Mouse (Mus musculus) kidney, postnatal 10 days (tissue): ENCODE results near the gene Fzd7.
"Not testable (repeated sequence)": the region's sequence is repeated elsewhere in the genome, so short reads cannot be mapped to it uniquely, and the experiment has no call there.

ENCODE experiments used
- DNase-seq: peaks from one replicate; pipeline ENCODE4 v3.0.0; 2021; ENCODE audit warnings: mixed read lengths

The Fzd7 gene

DNA sequence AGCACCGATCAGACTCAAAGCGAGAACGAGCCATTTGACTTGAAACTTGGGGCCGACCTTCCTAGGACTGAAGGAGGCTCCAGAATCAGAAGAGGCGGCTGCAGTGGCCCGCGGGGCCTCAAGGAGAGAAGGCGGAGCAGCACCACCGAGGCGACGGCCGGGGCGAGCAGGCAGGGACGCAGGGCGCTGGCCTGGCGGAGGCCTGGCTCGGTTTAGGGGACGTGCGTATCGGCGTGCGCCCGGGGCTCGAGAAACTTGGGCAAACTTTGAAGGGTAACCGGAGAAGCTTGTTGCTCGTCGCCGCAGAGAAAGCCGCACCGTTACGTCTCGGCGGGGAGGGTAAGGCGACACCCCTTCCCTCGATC, at the start of gene Fzd7:
Gene Fzd7 (plus strand): TSS at position 94 of the 365 bp plus-strand sequence.
- DNase-seq: peak; percentile 71

DNA sequence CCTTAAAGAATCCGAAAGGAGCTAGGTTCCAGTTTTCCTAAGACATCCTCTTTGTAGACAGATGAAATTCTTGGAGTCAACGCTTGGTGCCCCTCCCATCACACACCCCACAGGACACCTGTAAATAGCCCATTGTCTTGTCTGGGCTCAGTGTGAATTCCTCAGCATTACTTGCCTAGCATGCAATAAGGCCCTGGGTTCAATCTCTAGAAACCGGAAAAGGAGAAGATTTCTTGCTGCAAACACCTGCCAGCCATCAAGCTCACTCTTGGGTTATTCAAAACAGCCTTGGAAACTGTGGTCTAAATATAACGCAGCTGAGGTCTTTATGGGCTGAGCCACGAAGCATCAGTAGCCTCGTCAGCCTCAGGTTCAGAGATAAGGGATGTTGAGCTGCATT, 48.9 kb upstream of the Fzd7 start:
- DNase-seq: no peak

DNA sequence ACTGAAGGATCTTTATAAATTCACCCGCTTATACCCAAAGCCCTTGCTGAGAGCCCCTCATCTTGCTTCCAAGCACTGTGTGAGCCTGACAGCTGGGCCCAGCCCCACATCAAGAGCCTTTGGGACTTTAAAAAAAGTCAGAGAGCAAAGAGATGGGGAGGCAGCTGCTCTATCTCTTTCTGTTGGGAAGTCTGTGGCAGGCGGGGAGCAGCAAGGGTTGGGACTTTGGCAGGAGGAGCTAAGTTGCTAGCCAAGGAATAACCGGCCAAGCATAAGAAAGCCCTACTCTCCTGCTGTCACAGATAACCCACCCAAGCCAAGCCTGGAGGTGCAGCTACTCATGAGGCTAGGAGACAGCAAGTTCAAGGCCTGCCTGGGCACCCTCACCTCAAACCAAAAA, 48.2 kb upstream of the Fzd7 start:
- peak; percentile 75 for DNase-seq

DNA sequence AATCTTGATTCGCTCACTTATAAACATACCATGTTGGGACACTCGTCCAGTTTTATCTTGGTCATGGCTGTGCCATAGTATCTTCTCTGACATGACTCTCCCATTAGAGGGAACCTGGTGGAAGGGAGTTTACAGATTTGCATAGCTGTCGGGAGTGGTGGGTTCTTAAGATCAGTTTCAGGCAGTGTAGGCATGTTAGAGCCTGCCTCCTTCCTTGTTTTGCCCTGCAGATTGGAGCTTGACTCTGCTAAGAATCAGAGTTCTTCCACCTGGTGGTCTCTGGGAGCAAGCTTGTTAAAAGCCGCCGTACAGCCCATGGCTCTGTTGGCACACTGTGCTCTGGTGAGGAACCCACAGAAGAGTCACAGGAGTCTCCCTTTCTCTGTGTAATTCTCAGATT, 47.0 kb upstream of the Fzd7 start:
- DNase-seq: no peak

DNA sequence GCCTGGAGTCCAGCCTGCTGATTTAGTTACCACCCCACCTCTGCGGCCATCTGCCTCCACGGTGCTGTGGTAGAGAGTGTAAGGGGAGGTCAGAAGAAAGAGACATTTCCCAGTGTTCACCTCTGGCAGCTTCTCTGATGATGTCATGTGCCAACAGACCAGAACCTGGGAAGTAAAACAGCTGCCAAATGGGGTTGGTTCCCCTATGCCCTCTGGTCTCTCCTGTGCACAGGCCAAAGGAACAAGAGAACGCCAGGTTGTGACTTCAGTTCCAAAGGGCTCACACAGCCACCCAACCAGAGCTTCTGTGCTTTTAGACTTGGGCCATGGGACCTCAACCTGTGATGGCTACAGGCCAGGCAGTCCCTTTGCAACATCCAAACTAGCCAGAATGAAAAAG, 45.9 kb upstream of the Fzd7 start:
- peak; percentile 41 for DNase-seq

DNA sequence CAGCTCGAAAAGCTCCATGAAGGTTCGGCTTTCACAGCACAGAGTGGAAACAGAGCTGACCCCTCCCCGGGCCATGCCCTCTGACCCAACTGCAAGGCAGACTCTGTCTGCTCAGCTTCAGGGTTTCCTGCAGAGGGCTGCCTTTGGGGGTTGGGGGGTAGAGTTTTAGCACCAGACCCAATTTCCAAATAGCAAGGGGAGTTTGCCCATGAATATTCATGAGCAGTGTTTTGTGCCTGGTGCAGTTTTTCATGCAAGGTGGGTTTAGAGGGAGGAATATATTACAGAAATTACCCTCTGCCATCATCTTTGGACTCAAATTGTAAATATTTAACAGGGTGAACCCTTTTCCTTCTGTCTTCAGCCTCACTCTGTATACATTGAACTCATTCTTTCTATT, 44.3 kb upstream of the Fzd7 start:
- peak; percentile 55 for DNase-seq

DNA sequence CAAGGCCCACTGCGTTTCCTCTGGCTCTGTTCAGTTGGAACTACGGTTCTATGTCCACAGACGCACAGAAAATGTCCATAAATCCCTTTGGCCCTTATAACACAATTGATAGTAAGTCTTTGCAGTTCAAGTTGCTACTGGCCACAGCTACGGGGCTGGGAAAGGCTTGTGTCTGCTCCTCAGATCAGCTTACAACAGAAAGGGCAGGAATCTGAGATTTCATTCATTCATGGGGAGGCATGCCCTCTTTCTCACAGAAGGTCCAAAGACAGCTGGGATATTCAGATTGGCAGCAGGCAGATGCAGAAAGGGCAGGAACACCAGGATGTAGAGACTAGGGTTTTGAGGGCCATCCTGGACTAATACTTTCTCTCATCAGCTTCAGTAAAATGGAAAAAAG, 43.9 kb upstream of the Fzd7 start:
- DNase-seq: no peak

DNA sequence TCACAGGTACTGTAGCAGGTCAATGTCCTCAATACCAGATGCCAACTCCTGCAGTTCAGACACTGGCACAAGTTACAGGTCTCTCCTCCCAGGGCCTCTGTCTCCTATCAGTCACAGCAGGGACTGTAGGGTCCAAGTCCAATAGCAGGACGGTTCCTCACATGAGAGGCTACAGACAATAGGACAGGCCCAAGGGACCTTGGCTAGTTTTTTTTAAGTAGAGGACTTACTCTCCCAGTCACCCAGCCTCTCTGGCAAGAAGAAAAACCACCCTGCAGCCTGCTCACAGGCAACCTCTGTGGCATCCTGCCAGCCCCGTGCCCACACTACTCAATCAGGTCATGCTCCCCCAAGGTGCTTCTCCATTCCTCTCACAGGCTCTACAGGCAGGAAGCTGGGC, 43.0 kb upstream of the Fzd7 start:
- peak; percentile 73 for DNase-seq

DNA sequence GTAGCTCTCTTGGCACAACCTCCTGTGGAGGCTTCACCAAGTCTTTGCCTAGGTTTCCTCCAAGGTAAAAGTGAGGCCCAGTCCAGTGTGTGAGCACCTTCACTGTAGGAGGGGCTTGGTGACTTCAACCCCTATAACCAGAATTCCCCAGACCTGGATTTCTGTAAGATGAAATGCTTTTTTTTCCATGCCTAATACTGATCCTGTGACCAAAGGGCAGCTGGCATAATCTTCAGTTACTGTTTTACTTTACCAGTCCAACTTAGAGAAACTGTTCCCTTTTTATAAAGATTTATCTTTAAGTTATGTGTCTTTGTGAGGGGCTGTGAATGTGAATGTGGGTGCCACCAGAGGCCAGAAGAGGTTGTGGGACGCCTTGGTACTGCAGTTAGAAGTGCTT, 42.3 kb upstream of the Fzd7 start:
- DNase-seq: no peak

DNA sequence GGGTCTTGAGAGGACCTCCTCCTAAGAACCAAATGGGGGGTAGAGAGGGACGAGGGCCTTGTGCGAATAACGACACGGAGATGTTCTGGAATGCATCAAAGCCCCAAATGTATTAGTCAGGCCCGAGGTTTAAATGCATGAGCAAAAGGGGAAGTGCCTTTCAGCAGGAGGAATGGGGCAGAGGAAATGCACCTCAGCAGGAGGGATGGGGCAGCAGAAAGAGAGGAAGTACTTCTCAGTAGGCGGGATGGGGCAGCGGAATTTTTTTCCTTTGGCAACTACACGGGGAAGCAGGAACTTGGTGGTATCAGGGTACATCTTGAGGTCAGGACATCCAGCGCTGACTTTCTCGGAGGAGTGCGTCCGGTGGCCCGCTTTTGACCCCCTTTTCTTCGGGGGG, 39.5 kb upstream of the Fzd7 start:
- not testable (repeated sequence) for DNase-seq

DNA sequence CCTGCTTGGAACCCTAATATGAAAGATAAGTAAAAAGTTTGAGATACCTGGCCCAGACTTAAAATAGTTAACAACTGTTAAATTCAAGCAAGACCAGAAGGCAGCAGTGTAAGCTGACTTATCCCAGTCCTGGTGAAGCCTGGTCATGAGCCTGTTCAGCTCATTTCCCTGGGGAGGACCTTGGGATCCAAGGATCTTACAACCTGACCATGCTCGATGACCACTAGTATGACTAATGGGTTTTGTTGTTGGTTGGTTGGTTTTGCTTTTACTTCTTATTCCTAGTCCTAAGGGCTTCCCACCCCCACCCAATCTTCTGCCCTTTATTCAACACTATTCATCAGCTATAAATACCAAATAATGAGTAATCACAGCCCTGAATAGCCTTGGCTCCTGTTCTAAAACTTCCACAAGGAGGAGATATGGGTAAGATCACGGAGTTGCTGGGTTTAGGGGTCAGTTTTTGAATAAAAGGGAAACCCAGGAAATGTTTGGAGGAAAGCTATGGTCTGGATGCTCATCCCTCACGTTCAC, 38.0 kb upstream of the Fzd7 start:
- no peak for DNase-seq

DNA sequence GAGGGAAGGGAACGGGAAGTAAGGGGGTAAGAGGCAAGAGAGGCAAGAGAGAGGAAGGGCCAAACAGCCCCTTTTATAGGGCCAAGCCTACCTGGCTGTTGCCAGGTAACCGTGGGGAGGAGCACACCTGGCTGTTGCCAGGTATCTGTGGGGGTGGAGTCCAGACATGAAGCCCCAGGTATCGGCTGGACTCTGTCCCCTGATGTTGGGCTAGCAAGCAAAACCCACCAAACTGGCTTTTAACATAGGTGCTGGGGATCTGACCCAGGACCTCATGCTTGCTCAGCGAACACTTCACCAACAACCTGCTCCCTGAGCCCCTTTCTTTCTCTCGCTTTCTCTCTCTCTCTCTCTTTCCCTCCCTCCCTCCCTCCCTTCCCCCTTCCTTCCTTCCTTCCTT, 37.0 kb upstream of the Fzd7 start:
- DNase-seq: no peak

DNA sequence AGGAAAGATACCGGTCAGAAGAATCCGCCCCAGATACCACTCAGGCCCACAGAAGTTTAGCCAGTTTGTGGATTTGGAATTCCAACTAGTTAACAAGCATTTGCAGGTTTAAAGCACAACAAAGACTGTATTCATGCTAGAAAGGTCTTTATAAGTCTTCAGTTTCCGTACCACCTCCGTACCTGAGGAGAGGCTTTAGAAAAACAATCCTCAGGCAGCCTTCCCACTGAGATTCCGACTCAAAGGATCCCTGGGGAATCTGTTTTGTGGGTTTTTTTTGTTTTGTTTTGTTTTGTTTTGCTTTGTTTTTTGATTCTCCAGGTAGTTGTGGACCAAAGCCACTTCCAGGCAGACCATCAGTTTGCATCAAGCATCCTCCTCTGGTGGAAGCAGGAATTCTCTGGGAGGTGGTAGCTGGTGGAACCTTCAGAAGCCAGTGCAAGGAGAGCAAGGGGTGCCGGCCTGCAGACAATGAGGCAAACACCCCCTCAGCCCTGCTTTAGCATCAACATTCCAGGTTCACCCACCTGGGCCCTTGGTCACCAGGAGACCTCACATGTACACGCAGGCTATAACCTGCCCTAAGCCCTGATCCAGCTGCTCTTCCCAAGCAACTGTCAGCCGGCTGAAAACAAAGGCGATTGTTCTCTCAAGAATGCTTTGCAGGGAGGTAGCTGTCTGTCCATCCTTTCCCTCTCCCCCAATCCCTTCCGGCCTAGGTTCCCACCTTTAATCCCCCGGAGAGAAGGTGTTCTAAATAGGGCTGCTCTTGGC, 33.5 kb upstream of the Fzd7 start:
- DNase-seq: no peak

DNA sequence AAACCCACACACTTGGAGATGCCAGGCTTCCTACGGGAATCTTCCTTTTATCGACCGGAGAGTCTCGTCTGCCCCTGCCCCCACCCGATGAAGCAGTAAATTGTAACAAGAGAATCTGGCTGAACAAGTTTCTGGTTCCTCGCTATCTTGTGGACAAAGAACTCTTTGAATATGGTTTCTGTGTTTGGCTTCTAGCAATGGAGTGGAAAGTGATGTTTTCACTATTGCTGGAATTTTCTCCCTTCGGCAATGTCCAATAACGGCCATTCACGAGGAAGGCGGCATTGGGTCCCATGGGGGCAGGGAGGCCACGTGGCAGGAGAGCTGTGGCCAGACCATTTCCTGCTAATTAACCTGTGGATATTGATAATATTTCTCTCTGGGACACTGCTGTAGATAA, 32.8 kb upstream of the Fzd7 start:
- no peak for DNase-seq

DNA sequence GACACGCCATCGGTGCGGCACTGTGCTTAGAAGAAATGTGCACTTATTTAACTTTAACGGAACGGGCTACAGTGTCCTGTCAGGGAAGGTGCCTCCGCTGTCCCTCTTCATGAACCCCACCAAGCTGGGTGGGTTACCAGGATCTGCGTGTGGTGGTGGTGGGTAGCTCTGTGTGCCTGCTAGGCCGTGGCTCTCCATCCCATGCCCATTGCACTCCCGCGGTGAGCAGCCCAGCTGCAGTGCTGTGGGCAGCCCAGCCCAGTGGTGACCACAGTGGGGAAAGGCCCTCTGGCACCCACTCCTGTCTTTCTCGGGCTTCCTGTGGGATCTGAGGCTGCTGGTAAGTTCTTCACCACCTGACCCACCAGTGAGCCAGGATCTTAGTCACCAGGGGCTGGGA, 31.3 kb upstream of the Fzd7 start:
- DNase-seq: no peak

DNA sequence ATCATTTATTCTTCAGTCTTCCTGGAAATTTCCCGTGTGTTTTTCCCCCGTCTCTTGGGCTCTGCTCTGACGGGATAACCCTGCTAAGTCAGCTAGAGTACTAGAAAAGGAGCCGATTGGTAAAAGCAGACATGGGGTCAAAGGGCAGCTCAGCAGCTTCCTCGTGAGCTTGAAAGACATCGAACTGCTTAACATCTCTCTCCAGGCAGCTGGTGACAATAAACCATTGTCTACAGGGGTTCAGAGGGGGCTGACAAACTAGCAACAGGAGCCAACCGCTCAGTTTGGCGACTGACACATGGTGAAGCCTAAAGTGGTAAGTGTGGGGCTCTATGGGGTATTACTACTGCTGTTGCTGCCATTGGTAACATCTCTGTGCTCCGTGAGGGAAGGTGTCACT, 30.6 kb upstream of the Fzd7 start:
- DNase-seq: no peak

DNA sequence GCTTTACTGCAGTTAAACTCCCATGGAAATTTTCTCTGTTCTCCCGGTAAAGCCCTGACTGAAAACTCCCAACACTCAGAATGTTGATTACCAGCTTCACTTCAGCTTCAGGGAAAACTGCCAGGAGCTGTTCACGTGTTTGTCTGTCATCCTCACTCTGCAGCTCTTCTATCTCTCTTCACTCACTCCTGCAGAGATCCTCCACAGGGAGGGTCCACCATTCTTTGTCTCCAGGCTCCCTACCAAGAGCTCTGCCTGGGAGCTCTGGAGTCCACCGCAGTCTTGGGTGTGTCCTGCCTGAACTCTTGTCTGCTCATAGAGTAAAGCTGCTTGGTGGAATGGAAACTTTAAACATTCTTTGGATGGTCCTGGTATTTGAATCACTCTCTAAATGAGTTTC, 25.4 kb upstream of the Fzd7 start:
- DNase-seq: no peak

DNA sequence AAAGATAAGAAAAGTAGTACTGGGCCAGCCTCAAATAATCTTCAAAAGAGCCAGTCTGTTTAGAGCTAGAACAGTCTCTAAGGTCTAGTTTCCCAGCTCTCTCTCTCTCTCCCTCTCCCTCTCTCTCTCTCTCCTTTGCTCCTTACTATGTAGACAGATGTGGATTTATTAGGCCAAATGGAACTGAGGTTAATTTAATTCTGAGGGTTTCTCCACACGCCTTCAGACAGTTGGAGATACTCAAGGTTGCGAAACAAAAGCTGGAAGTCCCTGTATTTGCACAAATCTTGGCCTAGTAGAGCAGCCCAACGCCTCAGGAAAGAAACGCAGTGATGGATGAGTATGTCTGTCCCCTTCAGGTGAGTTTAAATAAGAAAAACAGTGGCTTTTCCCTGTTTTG, 24.4 kb upstream of the Fzd7 start:
- DNase-seq: no peak

DNA sequence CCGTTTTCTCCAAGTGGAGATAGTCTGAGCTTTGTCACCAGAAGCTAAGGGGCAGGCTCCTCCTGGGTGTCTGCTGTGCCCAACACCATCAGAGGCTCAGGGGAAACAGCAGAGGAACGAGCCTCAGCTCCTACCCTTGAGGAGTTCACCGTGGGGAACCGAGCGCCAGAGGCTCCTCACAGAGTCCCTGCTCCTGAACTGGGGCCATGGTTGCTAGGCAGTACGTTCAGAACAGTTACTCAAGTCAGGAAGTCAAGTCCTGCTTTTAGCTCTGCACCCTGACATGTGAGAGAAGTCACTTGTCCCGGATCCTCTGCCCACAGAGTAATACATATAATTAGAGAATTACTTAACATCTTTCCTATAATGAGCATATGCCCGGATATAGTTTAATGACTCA, 23.3 kb upstream of the Fzd7 start:
- no peak for DNase-seq

DNA sequence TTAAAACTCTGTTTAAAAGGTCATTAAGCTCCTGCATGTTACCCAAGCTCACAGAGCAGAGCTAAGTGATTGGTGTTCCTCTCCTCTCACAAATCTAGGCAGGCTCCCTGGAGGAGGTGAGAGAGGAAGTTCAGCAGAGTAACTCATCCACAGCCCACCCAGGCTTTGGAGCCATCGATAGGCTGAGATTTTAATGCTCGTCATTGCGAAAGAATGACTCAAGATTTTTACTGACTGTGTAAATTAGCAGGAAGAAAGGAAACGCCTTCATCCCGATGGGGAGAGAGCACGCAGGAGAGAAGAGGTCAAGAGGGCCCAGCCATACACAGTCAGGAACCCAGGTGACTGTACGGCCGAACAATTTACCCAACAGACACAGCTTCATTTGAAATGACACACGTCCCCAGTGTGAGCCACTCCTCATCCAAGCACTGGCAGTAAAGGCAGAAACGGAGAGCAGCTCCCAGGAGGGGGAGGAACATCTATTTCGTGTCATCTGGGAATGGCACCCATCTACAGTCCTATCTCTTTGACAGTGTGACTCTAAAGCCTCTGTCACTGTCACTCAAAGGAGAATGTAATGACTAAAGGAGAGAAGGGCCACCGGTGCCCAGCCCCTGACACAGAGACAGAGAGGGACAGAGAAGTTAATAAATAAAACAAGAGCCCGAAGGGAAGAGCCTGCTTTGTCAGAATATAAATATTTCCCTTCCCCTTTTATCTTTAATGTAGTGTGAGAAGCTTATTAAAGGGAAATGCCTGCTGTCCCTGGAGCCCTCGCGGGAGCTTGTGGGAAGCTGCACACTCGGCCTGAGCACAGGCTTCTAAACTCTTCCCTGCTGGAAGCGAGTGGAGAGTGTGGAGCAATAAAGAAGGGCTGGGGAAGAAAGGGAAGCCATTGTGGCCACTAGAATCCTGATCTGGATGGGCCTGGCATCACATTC, 17.3 kb upstream of the Fzd7 start:
- DNase-seq: peak; percentile 39

DNA sequence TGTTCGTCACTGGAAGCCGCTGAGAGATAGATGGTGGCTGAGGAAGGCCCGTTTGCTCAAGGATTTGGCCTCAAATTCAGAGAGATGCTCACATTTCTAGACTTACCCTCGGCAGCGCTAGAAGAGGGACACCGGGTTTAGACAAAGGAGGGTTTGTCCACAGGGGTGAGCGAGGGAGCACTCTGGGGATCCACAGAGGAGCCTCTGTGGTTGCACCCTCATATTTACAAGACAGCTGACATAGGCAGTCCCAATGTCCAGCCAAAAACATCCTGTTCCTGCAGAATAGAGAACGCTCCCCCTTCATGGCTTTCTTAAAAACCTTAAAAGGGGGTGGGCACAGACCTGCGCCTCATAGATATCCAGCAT, 16.6 kb upstream of the Fzd7 start:
- DNase-seq: no peak

DNA sequence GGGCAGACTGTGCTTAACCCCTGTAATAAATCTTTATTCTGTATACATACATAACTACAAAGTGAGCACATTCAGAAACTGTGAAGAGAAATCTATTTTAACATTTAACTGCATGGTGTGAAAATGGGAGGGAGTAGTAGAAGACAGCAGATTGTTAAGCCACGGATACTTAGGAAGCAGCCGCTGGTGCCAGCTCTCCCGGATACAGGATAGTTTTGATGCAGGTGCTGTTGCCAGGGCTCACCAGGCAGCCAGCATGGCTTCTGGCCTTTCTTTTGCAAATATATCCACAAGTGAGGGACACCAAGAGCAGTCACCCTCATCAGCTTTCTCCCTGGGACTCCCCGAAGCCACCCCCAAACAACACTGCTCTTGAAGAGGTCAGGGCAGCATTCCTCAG, 13.1 kb upstream of the Fzd7 start:
- DNase-seq: no peak

DNA sequence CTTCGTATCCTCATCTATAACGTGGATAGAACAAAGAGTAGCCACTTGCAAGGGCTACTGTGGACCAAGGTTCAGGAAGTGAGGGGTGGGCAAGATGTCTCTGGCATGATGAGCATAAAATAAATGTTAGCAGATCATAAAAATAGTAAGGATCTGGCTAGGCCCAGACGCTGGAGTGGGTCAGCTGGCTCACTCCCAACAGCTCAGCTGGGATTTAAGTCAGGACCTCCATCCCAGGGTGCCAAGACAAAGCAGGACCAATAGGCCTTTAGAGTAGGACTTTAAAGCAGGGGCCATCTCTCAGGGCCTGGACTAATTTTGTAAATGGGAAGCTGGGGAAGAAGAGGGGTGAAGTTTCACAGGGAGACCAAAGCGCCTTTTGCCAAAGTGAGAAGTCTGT, 11.5 kb upstream of the Fzd7 start:
- DNase-seq: peak; percentile 50
